Mouse (Mus musculus) brain, embryonic 14.5 days (tissue): ENCODE data around the gene Fundc1.

Experiments used
- CTCF ChIP-seq: fragments of 200-500 bp; IDR thresholded peaks from 2 replicates; pipeline ENCODE4 v1.5.1; 2012; ENCODE audit warnings: inconsistent platforms, mild to moderate bottlenecking, moderate library complexity, borderline replicate concordance; ENCODE audit not compliant: insufficient read depth, insufficient read length; ENCODE audit errors: extremely low read depth
- POLR2A ChIP-seq: fragments of 200-500 bp; IDR thresholded peaks from 2 replicates; pipeline ENCODE4 v1.6.1; 2012; ENCODE audit warnings: mild to moderate bottlenecking, inconsistent platforms, borderline replicate concordance; ENCODE audit not compliant: poor library complexity, insufficient read depth, insufficient read length, severe bottlenecking; ENCODE audit errors: extremely low read depth

DNA sequence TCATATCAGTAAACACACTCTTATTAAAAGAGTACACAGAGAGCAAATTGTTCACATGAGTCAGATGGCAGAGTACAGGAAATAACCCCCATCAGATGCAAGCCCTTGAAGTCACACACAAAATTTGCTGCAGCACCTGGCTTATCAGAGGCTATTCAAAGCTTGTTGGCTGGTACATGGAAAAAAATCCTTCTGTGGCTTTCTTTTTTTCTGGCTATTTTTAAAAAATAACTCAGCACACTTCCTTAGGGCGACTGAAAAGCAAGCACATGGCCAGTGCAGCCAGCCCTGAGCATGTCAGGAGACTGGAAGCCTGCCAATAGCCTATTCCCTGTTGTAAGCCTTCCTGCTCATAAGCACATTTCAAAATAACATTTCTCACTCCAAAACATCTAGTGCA lies 18.6 kb upstream of the Fundc1 start:
- TF ChIP-seq CTCF, result no peak
- no peak for TF ChIP-seq POLR2A
